Mouse (Mus musculus) ovary, postnatal 36 days (tissue): ENCODE measurements around the gene Smg9.
"Not testable (repeated sequence)": the region's sequence is repeated elsewhere in the genome, so short reads cannot be mapped to it uniquely, and the experiment has no call there.

ENCODE experiments used
- DNase-seq: peaks from one replicate; pipeline ENCODE4 v3.0.0; 2022; ENCODE audit warnings: low spot score, mixed read lengths

The Smg9 gene

DNA sequence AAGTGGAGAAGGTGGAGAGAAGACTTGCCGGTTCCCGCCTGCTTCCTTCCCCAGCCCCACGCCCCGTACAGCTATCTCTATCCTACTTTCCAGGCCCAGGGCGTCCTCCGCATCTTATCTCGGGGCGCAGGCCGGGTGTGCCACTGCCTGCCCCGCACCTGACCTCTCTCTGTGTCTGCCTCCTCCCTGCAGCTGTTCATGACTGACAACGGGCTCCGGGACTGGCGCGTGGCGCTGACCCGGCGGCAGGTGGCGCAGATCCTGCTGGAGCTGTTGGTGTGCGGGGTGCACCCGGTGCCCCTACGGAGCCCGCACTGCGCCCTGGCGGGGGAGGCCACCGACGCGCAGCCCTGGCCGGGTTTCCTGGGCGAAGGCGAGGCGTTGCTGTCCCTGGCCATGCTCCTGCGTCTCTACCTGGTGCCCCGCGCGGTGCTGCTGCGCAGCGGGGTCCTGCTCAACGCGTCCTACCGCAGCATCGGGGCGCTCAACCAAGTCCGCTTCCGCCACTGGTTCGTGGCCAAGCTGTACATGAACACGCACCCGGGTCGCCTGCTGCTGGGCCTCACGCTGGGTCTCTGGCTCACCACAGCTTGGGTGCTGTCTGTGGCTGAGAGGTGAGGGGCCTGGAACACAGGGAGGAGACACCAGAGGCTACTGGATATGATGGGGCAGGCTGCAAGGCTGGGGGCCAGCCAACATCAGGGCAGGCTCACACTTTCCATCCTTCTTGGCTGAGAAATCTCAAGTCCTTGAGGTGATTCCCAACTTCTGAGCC is 22.1 kb upstream of the Smg9 start:
- peak; percentile 53 for DNase-seq

DNA sequence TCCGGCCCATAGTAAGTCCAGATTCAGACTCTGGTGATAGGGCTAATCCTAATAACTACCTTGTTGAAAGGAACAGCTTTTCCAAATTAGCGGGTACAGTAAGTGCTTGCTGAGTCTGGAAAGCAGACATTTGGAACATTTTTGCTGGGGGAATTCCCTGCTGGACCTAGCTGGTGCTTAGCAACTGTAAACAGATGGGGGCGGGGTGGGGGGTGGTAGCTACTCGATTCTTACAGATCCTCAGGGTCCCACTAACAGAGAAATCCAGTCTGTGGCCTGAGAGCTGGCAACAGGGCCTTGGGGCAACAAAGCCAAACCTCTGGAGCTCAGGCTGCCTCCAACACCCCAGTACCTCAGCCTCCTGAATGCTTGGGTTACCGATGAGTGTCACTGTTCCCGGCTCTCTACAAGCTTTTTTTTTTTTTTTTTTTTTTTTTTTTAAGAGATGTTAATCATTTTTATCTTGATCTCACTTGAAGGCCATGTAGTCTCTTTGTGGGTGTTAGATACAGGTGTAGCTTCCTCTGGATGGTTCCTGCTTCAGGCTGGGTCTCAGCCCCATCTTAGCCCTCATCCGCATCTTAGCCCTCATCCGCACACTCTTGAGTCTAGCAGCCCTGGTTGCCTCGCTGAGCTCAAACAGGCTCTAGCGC is 21.2 kb upstream of the Smg9 start:
- DNase-seq: no peak

DNA sequence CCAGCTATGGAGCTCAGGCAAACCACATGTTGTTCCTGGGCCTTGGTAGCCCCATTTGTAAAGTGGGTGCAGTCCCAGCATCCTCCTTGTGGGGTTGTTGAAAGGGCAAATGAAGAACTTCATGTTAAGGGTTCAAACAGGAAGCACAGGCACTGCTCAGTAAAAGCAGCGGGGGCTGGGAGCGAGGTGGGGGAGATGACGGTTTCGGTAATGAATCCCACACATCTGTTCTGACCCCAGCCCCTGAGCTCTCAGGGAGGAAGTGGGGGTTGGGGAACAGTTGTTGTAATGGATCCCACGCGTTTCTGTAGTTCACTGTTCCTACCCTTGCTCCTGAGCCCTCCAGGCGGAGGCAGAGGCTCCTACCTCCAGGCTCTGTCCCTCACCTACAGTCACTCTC is 19.5 kb upstream of the Smg9 start:
- DNase-seq: no peak

DNA sequence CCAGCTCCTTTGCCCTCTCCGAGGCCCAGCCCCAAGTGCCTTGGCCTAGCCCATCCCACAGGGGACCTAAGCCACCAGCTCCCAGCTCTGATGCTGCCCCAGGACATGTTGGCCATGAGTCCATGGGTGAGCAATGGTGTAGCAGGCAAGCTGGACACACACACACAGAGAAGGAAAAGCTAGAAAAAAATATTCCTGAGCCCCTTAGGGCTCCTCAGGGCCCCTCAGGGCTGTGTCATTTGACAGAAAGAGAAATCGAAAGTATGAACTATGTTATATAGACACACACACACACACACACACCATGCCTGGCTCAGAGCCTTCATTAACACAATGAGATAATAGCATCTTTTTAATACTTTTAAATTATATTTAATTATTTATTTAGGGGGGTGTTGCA is 19.0 kb upstream of the Smg9 start:
- DNase-seq: no peak

DNA sequence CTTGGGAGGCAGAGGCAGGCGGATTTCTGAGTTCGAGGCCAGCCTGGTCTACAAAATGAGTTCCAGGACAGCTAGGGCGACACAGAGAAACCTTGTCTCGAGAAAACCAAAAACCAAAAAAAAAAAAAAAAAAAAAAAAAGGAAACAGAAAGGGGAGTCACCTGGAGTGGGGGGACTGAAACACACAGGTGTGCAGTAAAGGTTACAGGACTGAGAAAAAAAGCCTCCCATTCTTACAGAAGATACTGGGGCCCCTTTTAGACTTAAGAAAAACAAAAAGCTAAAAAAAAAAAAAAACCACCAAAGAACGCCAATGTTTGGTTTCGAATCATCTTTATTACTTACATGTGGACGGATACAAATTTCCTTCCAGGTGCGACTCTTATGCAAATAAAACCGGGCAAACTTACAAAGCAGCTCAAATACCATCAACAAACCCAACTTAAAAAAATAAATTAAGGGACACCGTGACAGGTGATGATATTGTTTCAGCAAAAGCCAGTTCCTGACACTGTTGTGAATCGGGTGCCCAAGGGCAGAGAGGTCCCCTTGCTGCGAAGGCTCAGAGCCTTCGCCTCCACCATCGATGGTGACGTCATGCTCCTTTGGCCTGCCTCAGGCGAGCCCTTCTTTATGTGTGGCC is 16.6 kb upstream of the Smg9 start:
- DNase-seq: no peak

DNA sequence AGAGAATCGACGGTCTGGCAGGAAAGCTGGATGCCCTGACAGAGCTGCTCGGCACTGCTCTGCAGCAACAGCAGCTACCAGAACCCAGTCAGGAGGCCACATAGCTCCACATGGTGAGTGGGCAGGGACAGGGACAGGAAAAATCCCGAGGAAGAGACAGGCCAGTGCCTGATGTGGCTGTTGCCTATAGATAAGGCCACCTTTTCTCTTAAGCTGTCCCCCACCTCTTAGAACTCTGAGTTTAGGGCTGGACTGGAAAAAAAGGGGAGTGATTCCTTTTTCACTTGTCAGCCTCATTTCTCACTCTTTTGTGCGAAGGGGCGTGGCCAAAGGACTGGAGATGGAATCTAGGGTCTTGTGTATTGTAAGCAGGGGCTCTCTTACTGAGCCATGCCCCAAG is 15.3 kb upstream of the Smg9 start:
- DNase-seq: no peak

DNA sequence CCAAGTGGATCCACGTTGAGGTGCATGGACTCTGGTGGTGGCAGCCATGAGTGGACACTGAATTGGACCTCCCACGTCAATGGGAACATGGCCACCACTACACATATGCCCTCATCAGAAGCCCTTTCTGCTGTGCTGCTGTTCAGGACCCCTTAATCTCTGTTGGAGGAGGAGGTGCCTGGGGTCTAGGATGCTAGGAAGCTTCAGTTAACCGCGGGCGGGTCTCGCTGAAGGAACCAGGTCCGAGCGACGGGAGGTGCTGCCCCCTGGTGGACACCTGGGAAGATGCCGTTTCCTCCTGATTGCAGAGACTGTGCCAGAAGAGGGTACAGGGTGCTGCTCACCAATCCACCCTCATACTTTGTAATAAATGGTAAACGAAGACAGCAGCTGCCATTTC is 14.6 kb upstream of the Smg9 start:
- peak; percentile 65 for DNase-seq

DNA sequence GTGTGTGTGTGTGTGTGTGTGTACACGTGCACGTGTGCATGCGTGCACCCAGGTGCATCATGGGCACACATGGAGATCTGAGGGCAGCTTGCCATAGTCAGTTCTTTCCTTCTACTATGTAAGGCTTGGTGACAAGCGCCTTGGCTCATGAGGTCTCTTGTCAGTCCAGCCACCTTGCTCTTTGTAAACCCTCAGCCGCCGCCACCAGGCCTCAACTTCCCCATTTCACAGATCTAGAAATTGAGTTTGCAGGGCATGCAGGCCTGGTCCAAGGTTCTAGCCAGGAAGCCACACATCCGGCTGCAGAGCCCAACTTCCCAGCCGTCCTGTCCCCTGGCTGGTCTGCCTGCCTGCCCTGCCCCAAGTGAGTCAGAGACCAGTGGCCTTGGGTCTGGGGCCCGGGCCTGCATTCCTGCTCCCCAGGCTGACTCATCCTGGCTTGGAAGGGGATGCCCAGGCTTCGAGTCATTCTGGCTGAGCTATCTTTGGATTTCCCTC is 12.3 kb upstream of the Smg9 start:
- DNase-seq: peak; percentile 43

DNA sequence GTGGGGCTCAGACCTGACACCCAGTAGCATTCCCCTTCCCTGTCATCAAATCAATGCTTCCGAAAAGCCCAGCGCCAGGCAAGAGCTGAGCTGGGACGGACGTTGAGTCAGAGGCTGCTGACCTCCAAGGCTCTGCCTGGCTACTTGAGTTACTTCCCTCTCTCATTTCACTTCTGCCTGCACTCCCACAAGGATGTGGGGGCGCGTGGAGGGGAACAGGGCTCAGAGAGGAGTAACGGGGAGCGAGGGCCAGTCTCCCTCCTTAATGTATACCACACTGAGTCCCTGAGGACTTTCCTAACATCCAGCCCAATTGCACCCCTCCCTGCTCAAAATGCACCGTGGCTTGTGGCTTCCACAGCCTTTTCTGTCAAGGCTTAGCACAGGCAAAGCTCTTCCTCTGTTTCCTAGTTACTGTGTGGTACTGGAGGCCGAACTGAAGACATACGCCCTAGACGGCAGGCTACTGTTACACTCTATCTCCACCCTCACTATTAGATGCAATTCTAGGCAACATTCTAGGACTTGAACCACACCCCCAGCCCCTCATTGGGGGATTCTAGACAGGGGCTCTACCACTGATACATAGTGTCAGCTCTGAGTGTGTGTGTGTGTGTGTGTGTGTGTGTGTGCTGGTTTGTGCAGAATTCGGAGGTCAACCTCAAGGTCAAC is 9.8 kb upstream of the Smg9 start:
- no peak for DNase-seq

DNA sequence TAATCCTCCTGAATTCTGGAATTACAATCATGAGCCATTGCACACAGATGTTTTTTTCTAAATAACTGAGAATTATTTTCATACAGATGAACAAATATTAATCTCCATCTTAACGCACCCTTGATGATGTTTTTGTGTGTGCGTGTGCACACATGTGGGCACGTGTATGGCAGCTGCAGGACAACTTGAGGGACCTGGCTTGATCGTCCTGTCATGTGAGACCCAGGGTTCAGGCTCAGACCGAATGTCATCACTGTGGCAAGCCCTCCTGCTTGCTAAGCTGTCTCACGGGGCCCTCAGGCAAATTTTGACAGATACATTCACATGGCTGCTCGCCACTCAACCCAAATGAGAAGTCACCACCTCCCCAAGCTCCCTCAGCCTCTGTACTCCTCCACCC is 8.9 kb upstream of the Smg9 start:
- no peak for DNase-seq

DNA sequence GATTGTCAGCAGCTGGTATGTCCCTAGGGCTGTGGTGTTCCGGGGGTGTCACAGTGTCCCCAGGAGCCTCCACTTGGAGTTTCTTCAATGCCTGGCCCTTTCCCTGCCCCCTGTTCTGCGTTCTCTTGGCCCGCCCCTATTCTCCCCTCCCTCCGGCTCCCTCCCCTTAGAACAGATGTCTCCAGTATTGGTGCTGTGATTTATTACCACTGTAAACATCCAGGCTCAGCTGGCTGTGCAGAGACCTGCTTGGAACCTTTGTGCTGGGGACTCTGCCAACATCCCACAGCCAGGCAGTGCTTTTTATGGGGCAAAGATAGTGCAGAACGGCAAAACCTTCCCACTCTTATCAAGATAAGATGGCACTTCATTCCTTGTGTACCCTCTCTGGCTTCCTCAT is 8.3 kb upstream of the Smg9 start:
- DNase-seq: no peak

DNA sequence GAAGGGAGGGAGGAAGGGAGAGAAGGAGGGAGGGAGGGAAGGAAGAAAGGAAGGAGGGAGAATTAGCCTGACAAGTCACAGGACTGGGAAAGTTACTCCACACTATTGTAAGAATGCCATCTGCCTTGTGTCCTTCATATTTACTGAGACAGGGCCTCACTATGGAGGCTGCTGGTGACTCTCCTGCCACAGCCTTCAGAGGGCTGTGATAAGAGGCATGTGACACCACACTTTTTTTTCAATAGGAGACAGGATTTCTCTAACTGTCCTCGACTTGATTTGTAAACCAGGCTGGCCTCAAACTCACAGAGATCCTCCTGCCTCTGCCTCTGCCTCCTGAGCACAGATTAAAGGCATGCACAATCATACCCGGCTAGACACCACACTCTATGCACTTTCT is 7.7 kb upstream of the Smg9 start:
- no peak for DNase-seq

DNA sequence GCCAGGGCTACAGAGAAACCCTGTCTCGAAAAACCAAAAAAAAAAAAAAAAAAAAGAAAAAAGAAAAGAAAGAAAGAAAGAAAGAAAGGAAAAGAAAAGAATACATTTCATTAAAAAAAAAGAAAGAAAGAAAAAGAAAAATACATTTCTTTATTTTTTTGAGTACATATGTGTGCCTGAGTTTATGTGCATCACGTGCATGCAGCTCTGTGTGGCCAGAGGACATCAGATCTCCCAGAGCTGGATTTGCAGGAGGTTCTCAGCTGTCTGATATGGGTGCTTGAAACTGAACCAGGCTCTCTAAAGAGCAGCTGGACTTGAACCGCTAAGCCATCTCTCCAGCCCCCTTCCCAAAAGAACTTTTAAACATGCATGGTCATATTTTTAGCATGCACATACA is 5.4 kb upstream of the Smg9 start:
- no peak for DNase-seq

DNA sequence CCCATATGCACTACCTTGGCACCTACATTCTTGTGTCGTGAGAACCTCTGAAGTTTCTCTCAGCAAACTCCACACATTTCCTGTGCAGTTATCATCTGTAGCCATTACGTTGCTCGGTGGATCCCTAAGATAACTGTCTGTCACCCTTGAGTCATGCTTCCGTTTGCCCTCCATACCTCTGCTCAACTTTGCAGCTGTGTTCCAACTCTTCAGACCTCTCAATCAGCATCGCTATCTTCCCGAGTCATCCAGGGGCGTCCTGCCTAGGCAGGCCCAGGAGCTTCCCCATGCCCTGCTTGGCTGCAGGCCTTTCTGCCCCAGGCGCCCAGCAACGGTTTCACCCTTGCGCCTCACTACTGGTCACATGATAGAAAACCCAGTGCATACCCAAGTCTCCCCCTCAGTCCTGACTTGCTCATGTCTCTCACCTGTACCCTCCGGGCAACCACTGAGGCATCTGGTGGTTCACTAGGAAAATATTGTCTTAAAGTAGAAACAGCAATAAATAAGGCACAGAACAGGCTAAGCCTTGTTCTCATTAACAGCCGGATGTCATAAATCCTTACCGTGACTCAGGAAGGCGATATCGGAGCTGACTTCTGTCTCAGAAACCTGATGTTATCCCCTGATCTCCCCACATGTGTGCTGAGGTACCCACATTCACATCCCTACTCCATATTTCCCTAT is 4.8 kb upstream of the Smg9 start:
- DNase-seq: no peak

DNA sequence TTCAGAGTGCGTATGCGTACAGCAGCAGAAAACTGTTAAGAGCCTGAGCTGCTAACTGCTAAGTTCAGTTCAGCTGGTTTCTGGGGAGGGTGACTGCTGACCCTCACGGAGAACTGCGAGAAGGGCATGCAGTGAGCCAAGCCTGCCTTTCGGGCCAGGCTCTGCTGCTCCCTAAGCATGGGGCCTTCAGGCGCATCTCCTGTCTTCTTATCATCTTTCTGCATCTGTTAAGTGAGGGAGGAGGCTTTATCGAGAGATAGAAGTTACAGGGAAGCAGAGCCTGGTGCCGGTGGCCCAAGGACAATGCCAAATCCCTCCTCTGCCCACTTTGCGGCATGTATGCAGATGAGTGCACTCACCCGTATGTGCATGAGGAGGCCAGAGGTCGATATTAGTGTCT is 2.6 kb upstream of the Smg9 start:
- no peak for DNase-seq

DNA sequence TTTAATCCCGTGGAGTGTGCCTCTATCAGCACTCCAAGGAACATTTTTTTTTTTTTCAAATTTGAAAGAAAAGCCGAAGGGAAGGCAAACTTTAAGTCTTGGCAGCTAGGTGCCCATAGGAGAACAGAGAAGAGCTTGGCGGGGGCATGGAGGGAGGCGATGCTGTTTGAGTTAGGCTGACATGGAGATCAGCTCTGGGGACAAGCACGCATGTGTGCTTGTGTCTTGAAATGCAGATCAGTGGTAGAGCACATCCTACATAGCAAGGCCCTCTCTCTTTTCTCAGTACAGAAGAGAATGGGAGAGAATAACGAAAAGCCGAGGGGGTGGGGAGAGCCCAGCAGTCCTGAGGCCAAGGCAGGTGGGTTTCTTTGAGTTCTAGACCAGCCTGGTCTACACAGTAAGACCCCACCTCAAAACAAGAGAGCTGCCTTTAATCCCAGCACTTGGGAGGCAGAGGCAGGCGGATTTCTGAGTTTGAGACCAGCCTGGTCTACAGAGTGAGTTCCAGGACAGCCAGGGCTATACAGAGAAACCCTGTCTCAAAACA is 980 bp upstream of the Smg9 start:
- DNase-seq: no peak

DNA sequence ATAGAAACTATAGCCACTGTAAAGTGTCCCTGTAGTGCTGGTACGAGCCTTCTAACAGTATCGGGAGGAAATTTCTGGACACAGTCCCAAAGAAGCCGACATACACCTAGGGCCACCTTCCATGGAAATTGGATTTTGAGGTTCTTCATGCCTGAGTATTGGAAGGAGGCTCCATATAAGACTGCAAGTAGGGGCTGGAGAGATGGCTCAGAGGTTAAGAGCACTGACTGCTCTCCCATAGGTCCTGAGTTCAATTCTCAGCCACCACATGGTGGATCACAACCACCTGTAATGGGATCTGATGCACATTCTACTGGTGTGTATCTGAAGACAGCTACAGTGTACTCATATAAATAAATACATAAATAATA is 648 bp downstream of the Smg9 start:
- DNase-seq: no peak

DNA sequence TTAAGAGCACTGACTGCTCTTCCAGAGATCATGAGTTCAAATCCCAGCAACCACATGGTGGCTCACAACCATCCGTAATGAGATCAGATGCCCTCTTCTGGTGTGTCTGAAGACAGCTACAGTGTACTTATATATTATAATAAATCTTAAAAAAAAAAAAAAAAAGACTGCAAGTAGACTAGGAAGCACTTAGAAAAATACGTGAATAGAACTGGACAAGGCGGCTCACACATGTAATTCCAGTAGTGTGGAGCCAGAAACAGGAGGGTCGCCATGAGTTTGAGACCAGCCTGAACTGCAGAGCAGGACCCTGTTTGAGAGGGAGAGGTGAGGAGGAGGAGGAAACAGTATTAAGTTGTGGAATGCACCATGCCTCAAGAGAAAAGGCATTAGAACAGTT is 1.1 kb downstream of the Smg9 start:
- DNase-seq: not testable (repeated sequence)

DNA sequence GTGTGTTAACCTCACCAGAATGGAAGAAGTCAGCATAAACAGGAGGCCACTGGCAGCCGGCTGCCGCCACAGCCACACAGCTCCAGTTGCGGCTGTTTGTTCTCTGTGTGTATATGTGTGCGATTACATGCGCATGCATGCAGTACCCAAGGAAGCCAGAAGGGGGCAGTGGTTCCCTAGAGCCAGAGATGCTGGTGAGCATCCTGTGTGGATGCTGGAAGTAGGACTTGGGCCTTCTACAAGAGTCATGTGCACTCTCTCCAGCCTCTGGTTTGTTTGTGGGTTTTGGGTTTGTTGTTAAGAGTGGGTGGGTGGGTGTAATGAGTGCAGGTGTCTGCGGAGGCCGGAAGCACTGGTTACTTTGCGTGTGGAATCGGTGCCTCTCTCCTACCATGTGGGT is 3.4 kb downstream of the Smg9 start:
- no peak for DNase-seq

DNA sequence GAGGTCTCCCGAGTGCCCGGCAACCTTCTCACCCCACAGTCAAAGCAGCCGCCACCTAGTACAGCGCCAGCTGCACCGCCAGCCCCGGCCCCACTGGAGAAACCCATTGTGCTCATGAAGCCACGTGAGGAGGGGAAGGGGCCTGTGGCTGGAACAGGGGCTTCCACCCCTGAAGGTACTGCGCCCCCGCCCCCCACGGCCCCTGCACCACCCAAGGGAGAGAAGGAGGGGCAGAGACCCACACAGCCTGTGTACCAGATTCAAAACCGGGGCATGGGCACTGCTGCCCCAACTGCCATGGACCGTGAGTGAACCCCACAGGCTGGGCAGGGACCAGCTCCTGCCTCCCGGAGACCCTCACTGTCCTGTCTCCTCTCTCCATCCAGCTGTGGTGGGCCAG is 6.2 kb downstream of the Smg9 start:
- DNase-seq: no peak

DNA sequence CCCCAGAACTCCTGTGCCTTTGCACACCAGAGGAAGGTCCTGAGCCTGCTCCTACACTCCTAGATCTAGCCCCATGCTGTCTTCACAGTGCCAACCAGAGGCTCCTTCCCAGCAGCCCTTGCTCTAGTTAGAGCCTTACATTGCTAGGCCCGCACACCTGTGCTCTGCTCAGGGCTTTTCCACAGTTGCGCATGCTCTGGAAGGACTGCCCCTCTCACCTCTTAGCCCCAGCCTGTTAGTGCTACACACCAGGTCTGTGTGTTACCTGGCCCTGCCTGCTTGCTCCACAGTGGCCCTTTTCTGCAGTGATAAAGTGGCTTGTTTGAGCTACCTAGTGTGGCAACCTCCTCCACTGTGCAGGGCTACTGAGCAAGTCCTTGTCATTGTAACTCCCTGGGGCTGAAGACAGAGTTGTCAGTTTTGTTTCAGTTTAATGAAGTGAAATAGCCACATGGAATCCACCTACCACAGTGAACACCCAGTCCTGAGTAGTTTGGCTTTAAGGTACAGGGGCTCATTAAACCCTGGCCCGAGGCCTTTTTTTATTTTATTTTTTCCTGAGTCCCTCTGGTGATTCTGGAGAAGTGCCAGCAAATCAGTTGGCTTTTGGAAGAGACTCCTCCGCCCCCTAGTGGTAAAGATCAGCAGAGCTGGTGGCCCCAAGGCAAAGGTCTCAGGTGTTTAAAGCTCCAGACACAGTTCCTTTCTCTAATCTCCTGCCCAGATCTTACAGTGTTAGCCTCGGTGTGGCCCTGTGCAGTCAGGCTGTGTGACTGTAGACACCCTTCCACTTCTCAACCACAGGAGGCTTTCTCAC is 7.3 kb downstream of the Smg9 start:
- DNase-seq: peak; percentile 45
